Mouse (Mus musculus) lung, postnatal 25 days (tissue): Measurements from ENCODE around the gene P4htm.
"Not testable (repeated sequence)": the region's sequence is repeated elsewhere in the genome, so short reads cannot be mapped to it uniquely, and the experiment has no call there.

Experiments
- DNase-seq: peaks from one replicate; pipeline ENCODE4 v3.0.0; 2022; ENCODE audit warnings: low spot score

P4htm gene

GRCm38 (mm10) chr9:108596998-108597764, at the start of gene P4htm:
Gene P4htm, minus strand, starts transcription at chr9:108597667.
- DNase-seq = peak; percentile 64

GRCm38 (mm10) chr9:108639825-108640224, 42.4 kb upstream of the P4htm start:
- no peak for DNase-seq

GRCm38 (mm10) chr9:108635415-108635814, 37.9 kb upstream of the P4htm start:
- no peak for DNase-seq

GRCm38 (mm10) chr9:108633846-108634245, 36.4 kb upstream of the P4htm start:
- DNase-seq = no peak

GRCm38 (mm10) chr9:108632375-108632774, 34.9 kb upstream of the P4htm start:
- no peak for DNase-seq

- DNase-seq = peak; percentile 1
Observed at GRCm38 (mm10) chr9:108631631-108632256, 34.3 kb upstream of the P4htm start.

- no peak for DNase-seq
Observed at GRCm38 (mm10) chr9:108630683-108631082, 33.2 kb upstream of the P4htm start.

- DNase-seq = no peak
Observed at GRCm38 (mm10) chr9:108628141-108628540, 30.7 kb upstream of the P4htm start.

- peak; percentile 52 for DNase-seq
Observed at GRCm38 (mm10) chr9:108626498-108626897, 29.0 kb upstream of the P4htm start.

GRCm38 (mm10) chr9:108617301-108617700, 19.8 kb upstream of the P4htm start:
- no peak for DNase-seq

GRCm38 (mm10) chr9:108611488-108611887, 14.0 kb upstream of the P4htm start:
- DNase-seq = no peak

GRCm38 (mm10) chr9:108608889-108609288, 11.4 kb upstream of the P4htm start:
- DNase-seq = no peak

GRCm38 (mm10) chr9:108607929-108608328, 10.5 kb upstream of the P4htm start:
- DNase-seq = not testable (repeated sequence)

GRCm38 (mm10) chr9:108601986-108602385, 4.5 kb upstream of the P4htm start:
- DNase-seq = no peak

- DNase-seq = peak; percentile 66
Observed at GRCm38 (mm10) chr9:108600011-108600410, 2.5 kb upstream of the P4htm start.

GRCm38 (mm10) chr9:108599021-108599566, 1.6 kb upstream of the P4htm start:
- DNase-seq = no peak

GRCm38 (mm10) chr9:108594354-108594753, 3.1 kb downstream of the P4htm start:
- no peak for DNase-seq

GRCm38 (mm10) chr9:108591462-108591861, 6.0 kb downstream of the P4htm start:
- no peak for DNase-seq

GRCm38 (mm10) chr9:108589229-108589628, 8.2 kb downstream of the P4htm start:
- no peak for DNase-seq

- peak; percentile 62 for DNase-seq
Observed at GRCm38 (mm10) chr9:108587571-108588180, 9.8 kb downstream of the P4htm start.

GRCm38 (mm10) chr9:108579344-108579690, 18.1 kb downstream of the P4htm start:
- DNase-seq = no peak

- DNase-seq = peak; percentile 96
Observed at GRCm38 (mm10) chr9:108578545-108579343, 18.7 kb downstream of the P4htm start, which contains the start of gene Wdr6. Gene Wdr6, minus strand, starts transcription at chr9:108578739.
